ENCODE assay signal across 8 mouse cellular contexts in the genomic region with DNA sequence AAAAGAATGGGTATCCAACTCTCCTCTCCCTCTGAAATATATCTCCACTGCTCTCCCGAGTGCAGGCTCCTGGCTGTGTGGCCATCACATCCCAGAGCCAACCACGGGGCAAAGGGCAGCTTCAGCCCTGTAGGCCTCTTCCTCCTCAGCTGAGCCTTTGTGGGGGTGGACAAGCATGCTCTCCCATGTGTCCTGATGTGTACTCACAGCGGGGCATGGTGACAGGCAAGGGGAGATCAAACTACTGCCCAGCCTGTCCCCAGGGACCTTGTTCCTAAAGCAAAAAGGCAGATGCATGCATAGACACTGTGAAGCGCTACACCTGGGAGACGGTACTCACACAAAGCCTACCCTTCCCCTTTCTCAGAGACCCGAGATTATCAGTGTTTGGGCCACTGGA. TPM values are rescaled to one million over a fixed set of nuclear protein-coding genes. Genes with fewer than 3 reads are reported as not detected.
A peak's percentile ranks its signal among the peaks of the same experiment; 100 is the strongest.
DNase-seq lines count a peak whose midpoint lies in the region; ATAC-seq and TF ChIP-seq lines count a peak whose summit lies in the region.

No protein-coding gene starts in this region.

- peak; percentile 97 for DNase-seq in heart, adult 11 months
- DNase-seq in heart, postnatal 36 days: no peak
- DNase-seq in A20 (ENCODE audit: low read depth, low spot score) (peak; percentile 57), liver (peak; percentile 78)
- DNase-seq in heart, postnatal 14 days: peak; percentile 54 to 61
- DNase-seq in stomach, postnatal 0 days (ENCODE audit: low spot score): no peak
- DNase-seq in layer of hippocampus, postnatal 25 days (ENCODE audit: extremely low spot score in 1 of 2, low spot score in 1 of 2): no peak
- DNase-seq in B cell, adult 2 months: no peak

- H3K4me3 ChIP-seq in stomach, postnatal 0 days (ENCODE audit: low read depth, low read length): no peak overlapping the region

- 0 out of 2 replicates have a peak, but pooled peaks have one; percentile 2 for ATAC-seq in stomach, postnatal 0 days (ENCODE audit: low FRiP score, low TSS enrichment)

- no peaks in the 10 kb centered on the region for H3K27me3 ChIP-seq in stomach, postnatal 0 days (ENCODE audit: control insufficient read depth, insufficient read depth, low read length)

- H3K36me3 ChIP-seq in stomach, postnatal 0 days (ENCODE audit: control insufficient read depth, insufficient read depth, low read length): peaks cover 56% of the 10 kb centered on the region

- peak overlapping the region; percentile 5 for H3K9ac ChIP-seq in stomach, postnatal 0 days (ENCODE audit: low read length)

- WGBS in stomach, postnatal 0 days: 72% methylated on average over 6 of the region's 6 CpGs

- H3K4me1 ChIP-seq in stomach, postnatal 0 days (replicated peaks; ENCODE audit: control insufficient read depth, insufficient read depth): peaks cover 21% of the 10 kb centered on the region

- intact Hi-C loops in heart, postnatal 36 days (cut with DNase I): no loop called here
- intact Hi-C loops in heart, postnatal 14 days (cut with DNase I): no loop called here

- TF ChIP-seq CTCF in stomach, postnatal 0 days (IDR thresholded peaks at IDR 0.05; ENCODE audit: low read depth): no peak

- TF ChIP-seq EP300 in stomach, postnatal 0 days (optimal IDR thresholded peaks at IDR 0.05): no peak

- H3K9me3 ChIP-seq in stomach, postnatal 0 days (ENCODE audit: control insufficient read depth, low read length): peaks cover 10% of the 10 kb centered on the region

- H3K4me2 ChIP-seq in stomach, postnatal 0 days (replicated peaks; ENCODE audit: low read depth): 0 out of 2 replicates have a peak overlapping the region, but pooled peaks have one; percentile 0

- H3K27ac ChIP-seq in stomach, postnatal 0 days (replicated peaks): peak overlapping the region; percentile 13; the same call in 1 of the 2 replicates

RNA-seq across cellular contexts. Expression of a gene that starts 17.3 kb away (rescaled TPM):
- 10 to 100 TPM; 12.2 to 13.3 TPM for total RNA-seq in heart, postnatal 36 days (2021)
- total RNA-seq in heart, postnatal 14 days (2021): 10 to 100 TPM; 25.4 to 32.1 TPM
- polyA plus RNA-seq in stomach, postnatal 0 days (2015; fragmentation: Nextera tagmentation; extraction: Ambion mirVana): 30.0 and 34.1 TPM in 2 replicates
- total RNA-seq in layer of hippocampus, postnatal 25 days (2021): 10 to 100 TPM; 26.9 to 33.9 TPM

RNA-seq across cellular contexts. Expression of a gene that starts 17.3 kb away (rescaled TPM):
- not detected for total RNA-seq in heart, postnatal 36 days (2021)
- not detected for total RNA-seq in heart, postnatal 14 days (2021)
- 0.02 and 0.06 TPM in 2 replicates for polyA plus RNA-seq in stomach, postnatal 0 days (2015; fragmentation: Nextera tagmentation; extraction: Ambion mirVana)
- under 1 TPM; 0.12 TPM for total RNA-seq in layer of hippocampus, postnatal 25 days (2021)

RNA-seq across cellular contexts. Expression of a gene that starts 33.3 kb away (rescaled TPM):
- total RNA-seq in heart, postnatal 36 days (2021): not detected
- total RNA-seq in heart, postnatal 14 days (2021): under 1 TPM; 0.07 to 0.15 TPM
- polyA plus RNA-seq in stomach, postnatal 0 days (2015; fragmentation: Nextera tagmentation; extraction: Ambion mirVana): 0.54 and 0.84 TPM in 2 replicates
- under 1 TPM in 1 of 2 experiments, not detected in 1; 0.21 TPM for total RNA-seq in layer of hippocampus, postnatal 25 days (2021)

RNA-seq across cellular contexts. Expression of a gene that starts 48.4 kb away (rescaled TPM):
- not detected for total RNA-seq in heart, postnatal 36 days (2021)
- total RNA-seq in heart, postnatal 14 days (2021): not detected
- polyA plus RNA-seq in stomach, postnatal 0 days (2015; fragmentation: Nextera tagmentation; extraction: Ambion mirVana): 23.6 and 24.8 TPM in 2 replicates
- total RNA-seq in layer of hippocampus, postnatal 25 days (2021): not detected

RNA-seq across cellular contexts. Expression of a gene that starts 54.5 kb away (rescaled TPM):
- under 1 TPM in 1 of 2 experiments, not detected in 1; 0.33 TPM for total RNA-seq in heart, postnatal 36 days (2021)
- total RNA-seq in heart, postnatal 14 days (2021): under 1 TPM; 0.45 to 0.56 TPM
- polyA plus RNA-seq in stomach, postnatal 0 days (2015; fragmentation: Nextera tagmentation; extraction: Ambion mirVana): 7.2 and 8.2 TPM in 2 replicates
- total RNA-seq in layer of hippocampus, postnatal 25 days (2021): 1 to 10 TPM; 2.7 to 4.0 TPM

Comparison
In these comparisons a context has a peak if more than half of its experiments do, and no peak if none do; other contexts are left out.
1. DNase-seq: peak in heart, adult 11 months (single experiment), A20 (single experiment), heart, postnatal 14 days (2 of 2) and liver (single experiment); none in heart, postnatal 36 days (0 of 2), stomach, postnatal 0 days (single experiment), layer of hippocampus, postnatal 25 days (0 of 2) and B cell, adult 2 months (0 of 2).